Mouse (Mus musculus) cerebellum, adult (tissue): ENCODE measurements at regions not wholly inside any gene's neighbourhood (a gene's known extent, or its start where the extent isn't known, plus 50 kb on each side); places are given as distances from the start of the nearest gene placed in this dataset.

Source experiments
- ATAC-seq: cut with Nextera tagmentation; 2 replicates; pipeline ENCODE4 v1.9.2; 2017; ENCODE audit warnings: mild to moderate bottlenecking, moderate library complexity, mixed read lengths; ENCODE audit not compliant: insufficient number of reproducible peaks, low FRiP score, low TSS enrichment

DNA sequence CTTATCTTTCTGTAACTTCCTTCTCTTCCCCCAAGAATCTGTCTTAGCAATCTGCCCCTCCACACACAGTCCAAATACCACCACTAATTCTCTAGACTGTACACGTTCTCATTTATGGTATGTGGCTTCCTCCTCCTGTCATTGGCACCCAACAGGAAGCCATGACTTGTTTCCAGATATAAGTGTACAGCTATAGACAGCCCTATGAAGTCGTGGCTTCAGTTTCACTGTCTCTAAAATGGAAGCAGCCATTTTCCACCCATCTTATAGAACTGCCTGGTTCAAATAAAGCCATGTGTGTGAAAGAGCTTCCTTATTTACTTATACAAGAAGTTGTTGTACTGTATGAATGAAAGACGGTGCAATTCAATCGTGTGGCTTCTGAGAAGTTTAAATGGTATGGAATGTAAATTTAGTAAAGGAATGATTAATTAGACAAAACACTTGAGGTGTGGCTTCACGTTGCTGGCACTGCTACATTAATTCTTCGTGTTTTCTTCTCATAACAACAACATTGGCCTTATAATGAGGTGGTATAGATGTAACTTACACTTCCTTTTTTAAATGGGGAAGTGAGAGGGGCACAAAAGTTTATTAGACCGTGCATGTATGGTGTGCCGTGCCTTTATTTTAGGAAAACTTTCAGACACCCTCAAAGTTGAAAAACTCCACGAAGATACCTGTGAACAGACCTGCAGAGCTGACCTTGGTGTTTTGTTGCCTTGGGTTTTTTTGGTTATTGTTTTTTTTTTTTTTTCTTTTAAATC lies 299.7 kb downstream of the Foxo1 start:
- ATAC-seq = no peak

- no peak for ATAC-seq
Observed at GRCm38 (mm10) chr3:52563595-52563994, 295.5 kb downstream of the Foxo1 start.

DNA sequence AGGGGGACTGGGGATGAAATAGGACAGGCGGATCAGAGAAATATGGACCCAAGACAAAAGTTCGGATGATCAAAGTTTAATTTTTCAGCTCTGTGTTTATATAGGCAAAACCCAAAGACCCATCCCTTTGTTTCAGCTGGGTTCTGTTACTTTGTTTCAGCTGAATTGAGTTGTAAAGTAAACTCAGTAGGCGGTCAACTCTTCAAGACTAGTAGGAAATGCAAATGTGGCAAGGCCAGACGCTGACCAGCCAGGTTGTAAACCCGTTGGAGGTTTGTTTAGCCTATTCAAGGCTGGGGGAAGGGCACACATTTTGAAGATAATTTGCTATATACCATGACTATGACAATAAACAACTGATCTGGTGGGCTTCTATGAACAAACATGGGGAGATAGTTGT lies 294.7 kb downstream of the Foxo1 start:
- ATAC-seq = no peak

GRCm38 (mm10) chr3:52559481-52559880 lies 291.3 kb downstream of the Foxo1 start:
- ATAC-seq = no peak

DNA sequence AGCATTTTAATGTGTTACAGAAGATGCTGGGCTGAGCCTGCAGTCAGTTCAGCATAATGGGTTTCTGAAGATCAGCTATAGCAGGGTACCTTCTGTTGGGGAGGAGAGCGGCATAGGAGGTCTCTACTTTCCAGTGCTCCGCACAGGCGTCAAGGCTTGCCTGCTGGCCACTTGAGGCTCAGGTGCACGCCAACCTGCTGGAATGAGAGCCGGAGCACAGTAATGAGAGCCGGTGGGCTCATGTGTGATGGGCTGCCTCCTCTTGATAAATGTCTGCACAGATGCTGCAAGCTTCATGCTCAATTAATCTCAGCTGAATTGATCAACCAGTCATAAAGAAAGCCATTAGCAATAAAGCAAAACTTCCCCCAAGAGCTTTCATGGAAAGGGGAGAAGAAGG lies 290.6 kb downstream of the Foxo1 start:
- ATAC-seq = no peak

GRCm38 (mm10) chr3:52557296-52557695 lies 289.2 kb downstream of the Foxo1 start:
- ATAC-seq = no peak

DNA sequence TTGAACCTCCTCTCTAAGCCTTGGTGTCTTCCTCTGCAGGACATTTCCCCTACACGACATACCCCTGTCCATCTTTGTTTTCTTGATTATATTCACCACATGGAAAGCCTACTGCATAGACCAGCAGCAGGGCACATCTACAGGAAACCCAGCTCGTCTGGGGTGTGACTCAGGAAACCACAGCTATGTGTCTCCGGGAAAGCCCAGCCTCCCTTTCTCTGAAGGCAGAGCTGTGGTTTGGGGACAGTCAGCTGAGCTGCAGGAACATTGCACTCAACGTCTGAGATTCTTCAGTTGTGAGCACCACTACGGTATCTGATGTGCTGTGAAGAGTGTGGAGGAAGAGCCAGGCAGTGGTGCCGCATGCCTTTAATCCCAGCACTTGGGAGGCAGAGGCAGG lies 286.9 kb downstream of the Foxo1 start:
- no peak for ATAC-seq

GRCm38 (mm10) chr3:52554490-52554889 lies 286.4 kb downstream of the Foxo1 start:
- no peak for ATAC-seq

DNA sequence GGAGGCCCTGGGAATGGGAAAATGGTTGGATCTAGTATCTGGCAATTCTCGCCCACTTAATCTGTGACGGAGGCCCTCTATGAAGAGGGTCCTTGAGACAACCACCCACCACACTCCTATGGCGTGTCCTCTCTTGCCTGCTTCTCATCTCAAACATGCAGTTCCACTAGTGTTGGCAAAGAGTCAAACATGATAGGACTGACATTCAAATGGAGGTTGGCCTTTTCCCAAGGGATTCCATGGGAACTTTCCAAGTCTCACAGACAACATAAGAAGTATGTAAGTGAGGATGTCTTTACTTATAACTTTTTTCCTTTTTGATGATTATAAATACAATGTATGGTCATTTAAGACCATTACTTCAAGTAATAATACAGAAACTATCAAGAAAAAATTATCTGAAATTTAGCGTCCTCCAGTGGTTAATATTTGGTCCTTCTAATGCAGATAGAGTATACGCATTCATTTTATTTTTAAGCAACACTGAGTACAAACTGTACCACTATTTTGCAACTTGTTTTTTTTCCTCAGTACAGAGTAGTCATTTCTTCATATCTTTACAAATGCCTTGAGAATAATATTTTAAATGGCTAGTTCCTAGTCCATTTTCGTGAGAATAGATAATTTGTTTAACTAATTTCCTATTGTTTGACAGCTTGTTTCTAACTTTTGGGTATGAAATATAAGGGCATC lies 280.2 kb downstream of the Foxo1 start:
- no peak for ATAC-seq

- no peak for ATAC-seq
Observed at GRCm38 (mm10) chr3:52546035-52546434, 277.9 kb downstream of the Foxo1 start.

DNA sequence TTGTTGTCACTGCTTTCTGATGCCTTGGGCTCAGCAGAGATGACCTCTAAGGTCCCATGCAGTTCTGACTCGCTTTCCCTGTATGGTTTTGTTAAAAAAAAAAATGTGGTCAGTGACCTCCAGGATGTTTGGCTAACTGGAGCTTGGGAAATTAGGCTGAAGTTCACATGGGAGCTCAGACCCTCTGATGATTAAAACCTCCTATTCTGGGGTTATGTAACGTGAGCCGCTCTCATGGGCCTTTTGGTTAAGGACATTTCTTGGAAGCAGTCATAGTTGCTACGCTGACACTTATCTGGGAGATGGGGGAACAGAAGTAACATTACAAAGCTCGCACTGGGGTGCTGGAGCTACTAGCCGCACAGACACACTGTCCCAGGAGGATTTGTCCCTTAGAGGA lies 274.9 kb downstream of the Foxo1 start:
- no peak for ATAC-seq

DNA sequence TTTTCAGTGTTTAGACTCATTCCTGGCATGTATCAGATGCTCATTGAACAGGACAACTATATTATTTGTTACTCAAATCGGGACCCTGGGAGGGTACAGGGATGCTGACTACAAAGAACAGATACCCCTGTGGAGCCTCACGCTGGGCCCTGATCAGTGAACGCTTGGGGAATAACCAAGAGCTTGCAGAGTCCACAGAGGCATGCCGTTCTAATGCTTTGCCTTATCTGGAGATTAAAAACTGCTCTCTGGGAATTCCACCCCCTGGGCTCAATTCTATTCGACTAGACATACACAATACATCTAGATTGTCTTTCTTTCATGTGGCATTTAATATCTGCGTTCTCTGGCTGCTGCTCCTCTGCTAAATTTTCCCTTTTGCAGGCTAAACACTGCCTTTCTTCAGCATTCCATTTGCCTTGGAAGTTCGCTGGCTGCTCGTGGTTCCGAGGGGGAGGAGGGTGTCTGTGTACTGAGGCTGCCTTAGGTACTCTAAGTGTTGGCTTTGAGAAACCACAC lies 272.8 kb downstream of the Foxo1 start:
- ATAC-seq = no peak

- ATAC-seq = no peak
Observed at GRCm38 (mm10) chr3:52539813-52540378, 271.8 kb downstream of the Foxo1 start.

DNA sequence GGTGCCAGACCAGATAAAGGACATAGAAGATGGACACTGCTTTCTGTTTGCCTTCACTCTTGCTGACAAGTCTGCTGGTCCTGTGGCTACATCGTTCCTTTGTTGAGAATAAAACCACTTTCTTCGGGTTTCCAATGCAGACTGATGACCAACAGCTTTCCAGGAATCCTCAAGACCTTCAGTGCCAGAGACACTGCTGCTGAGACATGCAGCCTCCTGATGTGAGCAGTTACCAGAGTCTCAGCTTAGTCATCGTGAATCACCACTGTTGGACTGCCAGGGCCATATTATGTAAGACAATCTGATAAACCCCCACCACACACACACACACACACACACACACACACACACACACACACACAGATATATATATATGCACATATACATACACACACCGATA lies 270.2 kb downstream of the Foxo1 start:
- no peak for ATAC-seq

DNA sequence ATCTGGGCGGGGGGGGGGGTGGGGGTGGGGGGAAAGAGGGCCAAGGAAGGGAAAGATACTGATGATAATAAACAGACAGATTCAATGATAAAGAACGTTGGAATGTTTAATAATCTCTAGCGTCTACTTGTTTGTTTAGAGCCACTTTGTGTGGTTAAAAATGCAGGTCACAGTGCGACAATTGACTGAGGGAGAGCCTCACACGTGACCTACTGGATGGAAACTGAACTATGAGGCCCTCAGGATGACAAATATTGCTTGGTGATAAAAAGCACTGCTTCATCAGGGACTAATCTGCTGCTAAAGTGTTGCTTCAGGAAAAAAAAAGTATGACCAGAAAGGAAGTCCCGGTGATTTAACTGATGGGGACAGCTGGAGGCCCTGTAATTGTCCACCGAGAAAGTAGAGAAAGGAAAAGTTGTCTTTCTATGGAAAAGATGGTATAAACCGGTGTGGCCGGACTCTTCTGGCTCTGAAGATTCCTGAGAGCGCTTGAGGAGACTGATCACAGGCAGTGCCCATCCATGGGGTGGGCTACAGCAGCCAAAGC lies 269.3 kb downstream of the Foxo1 start:
- ATAC-seq = no peak

DNA sequence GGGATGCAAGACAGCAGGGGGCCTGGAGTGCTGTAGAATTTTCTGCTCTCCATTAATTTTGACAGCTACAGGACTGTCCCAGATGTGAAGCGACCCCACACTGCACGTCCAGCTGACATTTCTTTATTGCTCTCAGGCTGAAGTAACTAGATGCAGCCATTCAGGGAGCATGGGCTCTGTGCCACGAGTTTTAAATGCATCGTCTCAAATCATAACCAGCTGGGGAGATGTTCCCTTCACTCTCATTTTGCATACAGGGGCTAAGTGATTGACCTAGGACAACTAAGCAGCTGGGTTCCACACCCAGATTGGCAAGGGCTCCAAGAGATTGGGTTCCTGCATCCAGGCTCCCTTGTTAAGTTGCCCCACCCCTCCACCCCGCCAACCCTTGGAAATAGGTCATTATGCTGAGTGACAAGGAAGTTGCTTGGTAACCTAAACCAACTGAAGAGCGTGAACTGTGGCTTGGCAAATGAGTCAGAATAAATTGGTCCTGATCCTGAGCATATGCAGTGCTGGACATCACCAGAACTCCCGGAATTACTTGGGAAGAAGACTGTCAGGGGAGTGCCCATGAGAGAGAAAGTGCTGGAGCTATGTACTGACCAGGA lies 267.4 kb downstream of the Foxo1 start:
- no peak; the same call in 1 of the 2 replicates for ATAC-seq

GRCm38 (mm10) chr3:52534118-52534517 lies 266.0 kb downstream of the Foxo1 start:
- ATAC-seq = no peak

GRCm38 (mm10) chr3:52531686-52532351 lies 263.7 kb downstream of the Foxo1 start:
- no peak for ATAC-seq

DNA sequence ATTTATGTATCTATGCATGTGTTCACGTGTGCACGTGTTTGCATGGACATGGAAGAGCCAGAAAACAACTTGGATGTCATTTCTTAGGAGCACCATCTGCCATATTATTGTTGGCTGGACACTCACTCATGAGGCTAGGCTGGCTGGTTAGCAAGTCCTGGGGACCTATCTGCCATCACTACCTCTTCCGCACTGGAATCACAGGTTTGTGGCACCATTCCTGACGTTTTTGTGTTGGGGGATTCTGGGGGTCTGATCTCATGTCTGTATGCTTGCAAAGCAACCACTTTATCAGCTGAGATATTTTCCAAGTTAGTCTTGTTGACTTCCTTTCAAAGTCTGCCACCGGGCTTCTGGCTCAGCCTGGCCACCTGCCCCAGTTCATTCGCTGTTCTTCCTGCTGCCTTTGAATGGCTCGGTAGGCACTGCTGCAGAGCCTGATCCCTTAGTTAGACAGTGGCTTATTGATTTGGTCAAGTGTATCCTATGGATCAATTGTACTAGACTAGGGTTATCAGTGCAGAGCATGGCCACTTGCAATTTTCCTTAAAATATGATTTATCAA lies 262.4 kb downstream of the Foxo1 start:
- no peak for ATAC-seq

DNA sequence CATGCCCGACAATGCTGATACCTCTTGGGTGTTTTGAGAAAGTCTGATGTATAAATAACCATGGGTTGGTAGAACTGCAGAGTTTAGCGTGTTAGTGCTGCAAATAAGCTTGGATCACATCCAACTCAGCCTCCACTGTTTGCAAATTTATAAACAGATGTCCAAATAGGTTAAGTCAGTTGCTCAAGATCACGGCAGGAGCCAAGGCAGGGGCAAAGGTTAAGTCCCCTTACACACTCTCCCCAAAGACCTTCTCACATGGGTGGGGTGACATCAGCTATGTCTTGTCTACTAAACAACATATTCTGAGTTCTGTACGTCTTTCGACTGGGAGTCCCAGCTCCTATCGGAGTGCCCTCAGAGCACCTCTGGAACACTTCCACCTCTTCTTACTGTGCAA lies 261.0 kb downstream of the Foxo1 start:
- no peak for ATAC-seq
